Mouse (Mus musculus): Measurements from ENCODE around the gene Magi3. TPM values are rescaled to one million over a fixed set of nuclear protein-coding genes. Genes with fewer than 3 reads are reported as not detected.

Magi3 gene
- polyA plus RNA-seq, 1 experiment from 2014 or later: 7.4 TPM

- no peaks in the 10 kb centered on the region for H3K9me3 ChIP-seq (ENCODE audit: control insufficient read depth, low read length)
- peak; percentile 92 for DNase-seq
- WGBS: under 1% methylated on average over 70 of the region's 70 CpGs
- H3K4me2 ChIP-seq (ENCODE audit: low read length): peak within 1 kb of the TSS; percentile 88
- peak within 1 kb of the TSS; percentile 98 for H3K27ac ChIP-seq (replicated peaks; ENCODE audit: low read depth, low read length)
- ATAC-seq (ENCODE audit: low FRiP score, low TSS enrichment): peak; percentile 96
- peaks cover 21% of the 10 kb centered on the region for H3K4me1 ChIP-seq (ENCODE audit: control insufficient read depth, insufficient read depth, low read length)
- peak within 1 kb of the TSS; percentile 95 for H3K9ac ChIP-seq (replicated peaks; ENCODE audit: low read length)
- H3K27me3 ChIP-seq (ENCODE audit: control insufficient read depth, insufficient read depth, low read length): no peaks in the 10 kb centered on the region
- H3K4me3 ChIP-seq (replicated peaks; ENCODE audit: low read depth, low read length): peak within 1 kb of the TSS; percentile 88
- peaks cover 20% of the 10 kb centered on the region for H3K36me3 ChIP-seq (ENCODE audit: control insufficient read depth, insufficient read depth, low read length)
Observed at GRCm38 (mm10) chr3:103967861-103968691, 252.1 kb downstream of the Magi3 start, which contains the start of gene Phtf1. Gene Phtf1 (plus strand): TSS chr3:103968110.

GRCm38 (mm10) chr3:103967231-103967630 lies 252.9 kb downstream of the Magi3 start:
- H3K4me1 ChIP-seq (ENCODE audit: control insufficient read depth, insufficient read depth, low read length): peaks cover 21% of the 10 kb centered on the region
- no peak for ATAC-seq (ENCODE audit: low FRiP score, low TSS enrichment)
- no peaks in the 10 kb centered on the region for H3K27me3 ChIP-seq (ENCODE audit: control insufficient read depth, insufficient read depth, low read length)
- peak overlapping the region; percentile 88 for H3K4me2 ChIP-seq (ENCODE audit: low read length)
- H3K9ac ChIP-seq (replicated peaks; ENCODE audit: low read length): peak overlapping the region; percentile 95
- H3K4me3 ChIP-seq (replicated peaks; ENCODE audit: low read depth, low read length): peak overlapping the region; percentile 88
- peaks cover 23% of the 10 kb centered on the region for H3K36me3 ChIP-seq (ENCODE audit: control insufficient read depth, insufficient read depth, low read length)
- H3K9me3 ChIP-seq (ENCODE audit: control insufficient read depth, low read length): no peaks in the 10 kb centered on the region
- H3K27ac ChIP-seq (replicated peaks; ENCODE audit: low read depth, low read length): peak overlapping the region; percentile 98
- 16% methylated on average over 2 of the region's 2 CpGs for WGBS
- DNase-seq: no peak

All from midbrain, embryonic 14.5 days (tissue).